Mouse (Mus musculus): ENCODE results near the gene Smg9. TPM values are rescaled to one million over a fixed set of nuclear protein-coding genes. Genes with fewer than 3 reads are reported as not detected.
A peak's percentile ranks its signal among the peaks of the same experiment; 100 is the strongest.

Smg9 gene
- polyA plus RNA-seq, 2 experiments = 11.2 to 20.6 TPM

GRCm38 (mm10) chr7:24371809-24372145 lies 27.6 kb upstream of the Smg9 start:
- DNase-seq (ENCODE audit: low read depth in 3 of 3, low spot score in 3 of 3) (no peak), ATAC-seq (ENCODE audit: insufficient read depth) (peak; percentile 2; the same call in 1 of the 2 replicates)
- Histone ChIP-seq H3K4me3 (ENCODE audit: insufficient read depth in 1 of 2, low read depth in 2 of 2, low read length in 2 of 2) (peak overlapping the region; percentile 77 to 88), H3K27ac (peak overlapping the region; percentile 100), H3K4me2 (ENCODE audit: low read depth) (peak overlapping the region; percentile 100), H3K27me3 (ENCODE audit: control insufficient read depth, insufficient read depth, low read length) (no peaks in the 10 kb centered on the region), H3K9me3 (ENCODE audit: control insufficient read depth, low read length) (no peaks in the 10 kb centered on the region), H3K9ac (replicated peaks) (peak overlapping the region; percentile 100), H3K36me3 (replicated peaks; ENCODE audit: control insufficient read depth, insufficient read depth, low read depth) (peaks cover 44% of the 10 kb centered on the region), H3K4me1 (replicated peaks; ENCODE audit: control insufficient read depth in 2 of 2, insufficient read depth in 2 of 2, low read length in 1 of 2) (peaks cover 58 to 61% of the 10 kb centered on the region in 2 experiments)
- WGBS (ENCODE audit: insufficient replicate concordance) = 15% methylated on average over 3 of the region's 3 CpGs
- TF ChIP-seq CTCF (IDR thresholded peaks at IDR 0.05; ENCODE audit: low read depth) (no peak), EP300 (IDR thresholded peaks at IDR 0.05; ENCODE audit: low read depth) (no peak)

DNA sequence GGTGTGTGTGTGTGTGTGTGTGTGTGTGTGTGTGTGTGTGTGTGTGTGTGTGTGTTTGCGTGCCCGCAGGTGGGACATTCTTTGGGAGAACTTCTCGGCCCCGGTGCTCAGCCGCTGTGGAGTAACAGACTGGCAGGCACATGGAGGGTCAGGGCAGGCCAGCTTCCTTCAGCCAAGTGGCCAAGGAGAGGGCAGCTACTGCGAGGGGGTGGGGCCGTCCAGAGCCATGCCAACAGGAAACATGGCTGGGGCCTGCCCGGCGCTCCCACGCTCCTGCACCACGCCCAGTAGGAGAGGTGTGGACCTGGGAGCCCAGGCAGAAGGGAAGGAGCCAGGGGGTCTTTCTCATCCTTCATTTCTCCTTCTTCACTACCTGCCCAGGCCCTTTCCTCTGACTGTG lies 27.1 kb upstream of the Smg9 start:
- Histone ChIP-seq H3K4me2 (ENCODE audit: low read depth) (peak overlapping the region; percentile 100), H3K27ac (peak overlapping the region; percentile 100), H3K27me3 (ENCODE audit: control insufficient read depth, insufficient read depth, low read length) (no peaks in the 10 kb centered on the region), H3K9me3 (ENCODE audit: control insufficient read depth, low read length) (no peaks in the 10 kb centered on the region), H3K36me3 (replicated peaks; ENCODE audit: control insufficient read depth, insufficient read depth, low read depth) (peaks cover 46% of the 10 kb centered on the region), H3K4me1 (replicated peaks; ENCODE audit: control insufficient read depth in 2 of 2, insufficient read depth in 2 of 2, low read length in 1 of 2) (peaks cover 54 to 58% of the 10 kb centered on the region in 2 experiments), H3K9ac (replicated peaks) (peak overlapping the region; percentile 100), H3K4me3 (ENCODE audit: insufficient read depth in 1 of 2, low read depth in 2 of 2, low read length in 2 of 2) (peak overlapping the region; percentile 77 to 88)
- DNase-seq (ENCODE audit: low read depth in 3 of 3, low spot score in 3 of 3) (peak in 1 of 3 experiments; percentile 50), ATAC-seq (ENCODE audit: insufficient read depth) (peak; percentile 18)
- 16% methylated on average over 11 of the region's 11 CpGs for WGBS (ENCODE audit: insufficient replicate concordance)
- no peak for TF ChIP-seq CTCF (IDR thresholded peaks at IDR 0.05; ENCODE audit: low read depth)
- no peak for TF ChIP-seq EP300 (IDR thresholded peaks at IDR 0.05; ENCODE audit: low read depth)

DNA sequence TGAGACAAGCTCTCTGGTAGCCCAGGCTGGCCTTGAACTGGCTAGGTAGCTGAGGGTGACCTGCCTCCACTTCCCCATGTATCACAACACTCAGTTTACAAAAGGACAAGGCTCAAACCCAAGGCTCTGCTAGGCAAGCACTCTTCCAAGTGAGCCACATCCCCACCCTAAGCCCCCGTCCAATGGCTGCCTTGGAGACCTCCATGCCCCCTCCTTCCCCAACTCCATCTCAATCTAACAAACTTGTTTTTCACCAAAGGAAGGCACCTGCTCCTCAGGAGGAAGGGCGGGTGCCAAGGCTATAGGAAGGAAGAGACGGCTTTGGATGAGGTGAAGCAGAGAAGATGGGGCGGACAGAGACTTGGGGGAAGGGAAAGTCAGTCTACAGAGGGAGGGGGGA lies 26.6 kb upstream of the Smg9 start:
- Histone ChIP-seq H3K9ac (replicated peaks) (peak overlapping the region; percentile 100), H3K27me3 (ENCODE audit: control insufficient read depth, insufficient read depth, low read length) (no peaks in the 10 kb centered on the region), H3K4me1 (replicated peaks; ENCODE audit: control insufficient read depth in 2 of 2, insufficient read depth in 2 of 2, low read length in 1 of 2) (peaks cover 53 to 58% of the 10 kb centered on the region in 2 experiments), H3K36me3 (replicated peaks; ENCODE audit: control insufficient read depth, insufficient read depth, low read depth) (peaks cover 50% of the 10 kb centered on the region), H3K27ac (peak overlapping the region; percentile 100), H3K4me2 (ENCODE audit: low read depth) (peak overlapping the region; percentile 100), H3K4me3 (ENCODE audit: insufficient read depth in 1 of 2, low read depth in 2 of 2, low read length in 2 of 2) (peak overlapping the region; percentile 77 to 88), H3K9me3 (ENCODE audit: control insufficient read depth, low read length) (no peaks in the 10 kb centered on the region)
- DNase-seq (ENCODE audit: low read depth in 3 of 3, low spot score in 3 of 3) (no peak), ATAC-seq (ENCODE audit: insufficient read depth) (no peak)
- 20% methylated on average over 4 of the region's 4 CpGs for WGBS (ENCODE audit: insufficient replicate concordance)
- TF ChIP-seq CTCF (IDR thresholded peaks at IDR 0.05; ENCODE audit: low read depth) (no peak), EP300 (IDR thresholded peaks at IDR 0.05; ENCODE audit: low read depth) (no peak)

DNA sequence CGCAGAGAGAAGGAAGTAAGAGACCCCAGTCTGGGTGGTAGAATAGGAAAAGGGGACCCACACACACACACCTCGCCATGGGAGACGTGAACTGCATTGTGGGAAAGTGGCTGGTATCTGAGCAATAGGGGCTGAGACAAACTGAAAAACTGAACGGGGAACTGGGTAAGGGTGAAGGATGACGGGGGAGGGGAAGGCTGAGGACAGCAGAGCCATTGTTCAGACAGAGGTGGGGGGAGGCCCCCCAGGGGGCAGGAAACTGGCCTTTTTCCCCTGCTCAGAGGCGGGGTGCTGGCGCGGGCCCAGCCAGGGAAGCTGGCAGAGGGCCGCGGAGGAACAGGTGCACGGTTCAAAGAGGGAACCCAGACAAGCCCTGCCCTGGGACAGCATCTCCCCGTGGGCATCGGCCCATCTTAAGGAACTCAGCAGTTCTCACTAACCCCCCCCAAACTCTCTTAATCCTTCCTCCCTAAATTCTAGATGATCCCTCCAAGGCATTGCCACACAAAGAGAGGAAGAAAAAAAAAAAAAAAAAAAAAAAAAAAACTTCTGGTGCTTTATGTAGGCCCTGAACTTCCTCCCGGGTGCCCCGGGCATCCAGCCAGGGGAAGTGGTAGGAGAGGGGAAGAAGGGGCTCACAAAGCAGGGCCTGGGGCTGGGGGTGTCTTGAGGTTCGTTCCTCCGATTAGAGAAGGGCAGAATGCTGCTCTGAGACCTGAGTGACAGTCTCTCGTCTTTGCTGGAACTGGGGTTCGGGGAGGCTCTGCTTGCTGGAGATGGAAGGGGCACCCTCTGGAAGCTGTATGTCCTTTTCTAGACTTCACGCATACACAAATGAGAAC lies 25.7 kb upstream of the Smg9 start:
- Histone ChIP-seq H3K27me3 (ENCODE audit: control insufficient read depth, insufficient read depth, low read length) (no peaks in the 10 kb centered on the region), H3K4me3 (ENCODE audit: insufficient read depth in 1 of 2, low read depth in 2 of 2, low read length in 2 of 2) (peak overlapping the region; percentile 77 to 88), H3K27ac (peak overlapping the region; percentile 100), H3K36me3 (replicated peaks; ENCODE audit: control insufficient read depth, insufficient read depth, low read depth) (peaks cover 60% of the 10 kb centered on the region), H3K9me3 (ENCODE audit: control insufficient read depth, low read length) (no peaks in the 10 kb centered on the region), H3K9ac (replicated peaks) (peak overlapping the region; percentile 100), H3K4me1 (replicated peaks; ENCODE audit: control insufficient read depth in 2 of 2, insufficient read depth in 2 of 2, low read length in 1 of 2) (peaks cover 52 to 58% of the 10 kb centered on the region in 2 experiments), H3K4me2 (ENCODE audit: low read depth) (peak overlapping the region; percentile 100)
- ATAC-seq (ENCODE audit: insufficient read depth) = no peak
- no peak for TF ChIP-seq CTCF (IDR thresholded peaks at IDR 0.05; ENCODE audit: low read depth)
- no peak for TF ChIP-seq EP300 (IDR thresholded peaks at IDR 0.05; ENCODE audit: low read depth)
- WGBS (ENCODE audit: insufficient replicate concordance) = 14% methylated on average over 20 of the region's 20 CpGs
- no peak for DNase-seq (ENCODE audit: low read depth in 3 of 3, low spot score in 3 of 3)

DNA sequence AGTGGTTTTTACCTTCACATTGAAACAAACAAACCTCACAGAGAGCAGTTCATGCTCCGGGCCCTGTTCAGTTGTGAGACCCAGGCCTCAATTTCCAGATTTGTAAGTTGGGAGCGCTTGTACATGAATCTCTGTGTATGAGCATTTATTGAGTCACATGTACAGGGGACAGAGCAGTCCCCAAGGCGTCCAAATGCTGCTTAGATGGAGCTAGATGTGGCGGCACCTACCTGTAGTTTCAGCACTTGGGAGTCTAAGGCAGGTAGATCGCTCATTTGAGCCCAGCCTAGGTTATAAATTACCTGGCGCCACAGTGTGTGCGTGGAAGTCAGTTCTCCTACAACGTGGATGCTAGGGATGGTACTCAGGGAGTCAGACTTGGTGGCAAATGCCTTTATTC lies 23.0 kb upstream of the Smg9 start:
- H3K36me3 ChIP-seq (replicated peaks; ENCODE audit: control insufficient read depth, insufficient read depth, low read depth) = peaks cover 87% of the 10 kb centered on the region
- peak overlapping the region; percentile 100 for H3K4me2 ChIP-seq (ENCODE audit: low read depth)
- ATAC-seq (ENCODE audit: insufficient read depth) (peak; percentile 0; the same call in 1 of the 2 replicates), DNase-seq (ENCODE audit: low read depth in 3 of 3, low spot score in 3 of 3) (no peak)
- peak overlapping the region; percentile 100 for H3K27ac ChIP-seq
- WGBS (ENCODE audit: insufficient replicate concordance) = 52% methylated on average over 8 of the region's 8 CpGs
- peaks cover 54 to 70% of the 10 kb centered on the region in 2 experiments for H3K4me1 ChIP-seq (replicated peaks; ENCODE audit: control insufficient read depth in 2 of 2, insufficient read depth in 2 of 2, low read length in 1 of 2)
- H3K9me3 ChIP-seq (ENCODE audit: control insufficient read depth, low read length) = no peaks in the 10 kb centered on the region
- no peaks in the 10 kb centered on the region for H3K27me3 ChIP-seq (ENCODE audit: control insufficient read depth, insufficient read depth, low read length)
- H3K4me3 ChIP-seq (ENCODE audit: insufficient read depth in 1 of 2, low read depth in 2 of 2, low read length in 2 of 2) = peak overlapping the region; percentile 25 to 66
- no peak for TF ChIP-seq CTCF (IDR thresholded peaks at IDR 0.05; ENCODE audit: low read depth)
- TF ChIP-seq EP300 (IDR thresholded peaks at IDR 0.05; ENCODE audit: low read depth) = no peak
- H3K9ac ChIP-seq (replicated peaks) = peak overlapping the region; percentile 80
